22 mouse cellular contexts compared by ENCODE assay signal in genomic region chr6:115471956-115472355, GRCm38 (mm10).
"Had no signal": no experiment of that assay in that cellular context is flagged by ENCODE, and none has a peak within 500 bp of the region (broad histone marks: within the 10 kb centered on the region; RNA-seq: fewer than 3 reads in every experiment).

No protein-coding gene starts in this region.

- DNase-seq: kidney, adult 2 months; kidney, postnatal 14 days; kidney, postnatal 4 days; layer of hippocampus, adult 9-11 months; layer of hippocampus, postnatal 36 days; liver, embryonic 13.5 days; right cerebral cortex, adult 18-20 months; right cerebral cortex, postnatal 25 days; spleen, adult 18-20 months; thymus, adult 18-20 months; thymus, postnatal 36 days had no signal

- H3K4me2 ChIP-seq: kidney, embryonic 15.5 days; limb, embryonic 13.5 days; liver, embryonic 13.5 days; lung, embryonic 15.5 days; midbrain, embryonic 12.5 days; midbrain, embryonic 15.5 days; neural tube, embryonic 12.5 days; neural tube, embryonic 15.5 days; stomach, embryonic 15.5 days had no signal

- H3K9me3 ChIP-seq: kidney, embryonic 15.5 days; limb, embryonic 13.5 days; liver, embryonic 13.5 days; lung, embryonic 15.5 days; midbrain, embryonic 12.5 days; midbrain, embryonic 15.5 days; neural tube, embryonic 12.5 days; neural tube, embryonic 15.5 days; stomach, embryonic 15.5 days had no signal

- H3K4me3 ChIP-seq: kidney, embryonic 15.5 days; left cerebral cortex, adult 2 months; limb, embryonic 13.5 days; liver, embryonic 13.5 days; lung, embryonic 15.5 days; midbrain, embryonic 12.5 days; midbrain, embryonic 15.5 days; neural tube, embryonic 12.5 days; neural tube, embryonic 15.5 days; stomach, embryonic 15.5 days had no signal

- H3K36me3 ChIP-seq: kidney, embryonic 15.5 days; limb, embryonic 13.5 days; liver, embryonic 13.5 days; lung, embryonic 15.5 days; midbrain, embryonic 12.5 days; midbrain, embryonic 15.5 days; neural tube, embryonic 12.5 days; neural tube, embryonic 15.5 days; stomach, embryonic 15.5 days had no signal

- ATAC-seq: intestine, postnatal 0 days; midbrain, embryonic 15.5 days had no signal

- H3K9ac ChIP-seq: kidney, embryonic 15.5 days; limb, embryonic 13.5 days; liver, embryonic 13.5 days; lung, embryonic 15.5 days; midbrain, embryonic 12.5 days; midbrain, embryonic 15.5 days; neural tube, embryonic 12.5 days; neural tube, embryonic 15.5 days; stomach, embryonic 15.5 days had no signal

- H3K4me1 ChIP-seq: limb, embryonic 13.5 days; midbrain, embryonic 12.5 days; midbrain, embryonic 15.5 days; neural tube, embryonic 12.5 days; neural tube, embryonic 15.5 days; stomach, embryonic 15.5 days had no signal

- H3K27ac ChIP-seq: kidney, embryonic 15.5 days; left cerebral cortex, adult 2 months; limb, embryonic 13.5 days; liver, embryonic 13.5 days; lung, embryonic 15.5 days; macrophage; midbrain, embryonic 12.5 days; midbrain, embryonic 15.5 days; neural tube, embryonic 12.5 days; neural tube, embryonic 15.5 days; stomach, embryonic 15.5 days had no signal

- H3K27me3 ChIP-seq: kidney, embryonic 15.5 days; limb, embryonic 13.5 days; liver, embryonic 13.5 days; lung, embryonic 15.5 days; neural tube, embryonic 12.5 days; neural tube, embryonic 15.5 days; stomach, embryonic 15.5 days had no signal
